Mouse (Mus musculus) midbrain, embryonic 14.5 days (tissue): ENCODE measurements around the gene Nck2. TPM values are rescaled to one million over a fixed set of nuclear protein-coding genes. Genes with fewer than 3 reads are reported as not detected.

Experiments
- ATAC-seq: fragments of 200-750 bp; cut with Nextera tagmentation; 2 replicates; pipeline ENCODE4 v1.8.0; 2017; ENCODE audit warnings: moderate number of reproducible peaks, moderate library complexity; ENCODE audit not compliant: low FRiP score, low TSS enrichment
- DNase-seq: peaks from one replicate; pipeline ENCODE4 v3.0.0-alpha.2; 2015
- H3K27ac ChIP-seq: fragments of 300-500 bp; sonication (generic); replicated peaks from 2 replicates; pipeline ENCODE4 v1.5.1; 2014; ENCODE audit warnings: mild to moderate bottlenecking, low read depth, low read length, moderate library complexity
- H3K27me3 ChIP-seq: fragments of 300-500 bp; sonication (generic); 2 replicates; pipeline ENCODE4 v1.6.1; 2014; ENCODE audit warnings: low read length, control low read depth, mixed read lengths; ENCODE audit not compliant: control insufficient read depth, insufficient read depth
- H3K36me3 ChIP-seq: fragments of 300-500 bp; sonication (generic); 2 replicates; pipeline ENCODE4 v1.6.1; 2014; ENCODE audit warnings: low read length, control low read depth; ENCODE audit not compliant: control insufficient read depth, insufficient read depth
- H3K4me1 ChIP-seq: fragments of 300-500 bp; sonication (generic); 2 replicates; pipeline ENCODE4 v1.6.1; 2014; ENCODE audit warnings: mild to moderate bottlenecking, antibody characterized with exemption, low read length, control low read depth; ENCODE audit not compliant: control insufficient read depth, insufficient read depth
- H3K4me2 ChIP-seq: fragments of 300-500 bp; sonication (generic); 2 replicates; pipeline ENCODE4 v1.6.1; 2014; ENCODE audit warnings: mild to moderate bottlenecking, low read length, moderate library complexity
- H3K4me3 ChIP-seq: fragments of 300-500 bp; sonication (generic); replicated peaks from 2 replicates; pipeline ENCODE4 v1.5.1; 2014; ENCODE audit warnings: low read depth, low read length
- H3K9ac ChIP-seq: fragments of 300-500 bp; sonication (generic); replicated peaks from 2 replicates; pipeline ENCODE4 v1.6.1; 2014; ENCODE audit warnings: mild to moderate bottlenecking, low read length, moderate library complexity
- H3K9me3 ChIP-seq: fragments of 300-500 bp; sonication (generic); 2 replicates; pipeline ENCODE4 v1.6.1; 2016; ENCODE audit warnings: low read length, control low read depth, mixed read lengths; ENCODE audit not compliant: control insufficient read depth
- WGBS: fragments of 180-500 bp; shearing (Covaris S2); extraction: QIAGEN DNeasy Blood & Tissue Kit; methylation state at CpG from one replicate; pipeline ENCODE4 v1.1.7; 2014; 5-methylcytosine and 5-hydroxymethylcytosine counted together
- polyA plus RNA-seq: library from polyadenylated mRNA; unstranded; fragments of >200 nt; fragmentation: Nextera tagmentation; extraction: Ambion mirVana; gene quantifications from 2 replicates; pipeline ENCODE4 v1.2.1, GENCODE M21; 2014

Gene Nck2
- polyA plus RNA-seq, 1 experiment from 2014 or later = 38.8 TPM

DNA sequence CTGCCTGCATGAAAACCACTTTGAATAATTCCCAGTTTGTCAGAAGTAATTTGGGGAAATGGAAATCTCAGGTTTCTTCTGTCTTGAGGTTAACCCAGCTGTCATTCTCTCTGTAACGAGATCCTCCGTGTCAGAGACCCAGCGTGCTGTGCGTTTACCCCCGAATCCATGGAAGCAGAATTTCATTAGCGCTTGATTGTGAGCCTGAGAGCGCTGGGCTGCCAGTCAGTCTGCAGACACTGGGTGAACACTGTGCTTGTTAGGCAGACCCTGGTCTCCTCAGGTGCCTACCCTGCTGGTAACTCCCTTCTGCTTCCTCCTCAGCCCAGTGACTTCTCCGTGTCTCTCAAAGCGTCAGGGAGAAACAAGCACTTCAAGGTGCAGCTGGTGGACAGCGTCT, 124.4 kb downstream of the Nck2 start:
- Histone ChIP-seq H3K27ac (peak overlapping the region; percentile 49; the same call in 1 of the 2 replicates), H3K9me3 (no peaks in the 10 kb centered on the region), H3K4me2 (no peak overlapping the region), H3K9ac (no peak overlapping the region), H3K36me3 (peaks cover 9% of the 10 kb centered on the region), H3K4me3 (no peak overlapping the region), H3K27me3 (no peaks in the 10 kb centered on the region), H3K4me1 (no peaks in the 10 kb centered on the region)
- WGBS = 56% methylated on average over 10 of the region's 10 CpGs
- DNase-seq (peak; percentile 43), ATAC-seq (no peak; the same call in 1 of the 2 replicates)

DNA sequence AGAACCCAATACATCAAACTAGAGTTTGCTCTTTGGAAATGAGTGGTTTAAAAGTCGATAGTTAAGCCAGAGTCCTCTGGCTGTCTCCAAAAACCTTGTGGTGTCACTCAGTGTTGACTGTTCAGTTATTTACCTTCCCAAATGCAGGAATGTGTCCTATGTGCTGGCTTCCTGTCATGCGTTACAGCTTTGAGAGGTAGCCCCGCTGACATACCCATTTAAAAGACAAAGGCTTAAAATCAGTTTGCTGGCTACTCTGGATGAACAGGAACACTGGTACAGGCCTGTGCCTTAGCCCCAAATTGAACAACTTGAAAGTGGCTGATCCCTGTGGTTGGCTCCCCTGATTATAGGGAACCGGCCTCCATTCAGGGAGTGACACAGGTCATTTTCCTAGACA, 126.7 kb downstream of the Nck2 start:
- H3K9me3 ChIP-seq = no peaks in the 10 kb centered on the region
- WGBS = 93% methylated on average over 4 of the region's 4 CpGs
- no peak for DNase-seq
- H3K9ac ChIP-seq = no peak overlapping the region
- H3K4me1 ChIP-seq = no peaks in the 10 kb centered on the region
- H3K27ac ChIP-seq = no peak overlapping the region
- ATAC-seq = no peak
- no peak overlapping the region for H3K4me2 ChIP-seq
- no peak overlapping the region for H3K4me3 ChIP-seq
- H3K36me3 ChIP-seq = peaks cover 9% of the 10 kb centered on the region
- H3K27me3 ChIP-seq = no peaks in the 10 kb centered on the region

DNA sequence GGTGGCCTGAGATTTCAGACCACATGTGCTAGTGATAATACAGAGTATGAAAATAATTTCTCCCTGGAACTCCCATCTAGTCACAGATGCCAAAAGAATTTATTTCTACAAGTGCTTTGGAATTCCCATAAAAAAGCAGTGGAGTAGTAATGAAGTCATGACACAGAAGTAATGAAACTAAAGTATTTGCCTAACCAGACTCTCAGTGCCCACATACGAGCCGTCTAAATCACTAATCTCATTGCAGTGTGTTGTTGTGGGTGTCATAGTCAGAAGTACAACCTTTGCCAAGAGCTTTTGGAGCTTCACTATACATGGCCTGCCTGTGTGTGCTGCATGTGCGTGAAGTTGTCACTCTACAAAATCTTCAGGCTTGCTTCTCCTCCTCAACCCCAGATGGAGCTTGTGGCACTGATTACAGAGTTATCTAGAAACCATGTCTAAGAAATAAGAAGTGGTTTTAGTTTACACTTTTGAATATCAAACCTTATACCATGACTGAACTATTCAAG, 130.5 kb downstream of the Nck2 start:
- H3K4me1 ChIP-seq = no peaks in the 10 kb centered on the region
- H3K36me3 ChIP-seq = peaks cover 6% of the 10 kb centered on the region
- WGBS = 84% methylated on average over 3 of the region's 3 CpGs
- H3K27me3 ChIP-seq = no peaks in the 10 kb centered on the region
- DNase-seq = no peak
- no peak overlapping the region for H3K27ac ChIP-seq
- no peak overlapping the region for H3K4me2 ChIP-seq
- no peak for ATAC-seq
- no peak overlapping the region for H3K9ac ChIP-seq
- no peak overlapping the region for H3K4me3 ChIP-seq
- H3K9me3 ChIP-seq = no peaks in the 10 kb centered on the region

- no peak for DNase-seq
- H3K9me3 ChIP-seq = no peaks in the 10 kb centered on the region
Measured at GRCm38 (mm10) chr1:43577371-43577770, 133.0 kb downstream of the Nck2 start.

DNA sequence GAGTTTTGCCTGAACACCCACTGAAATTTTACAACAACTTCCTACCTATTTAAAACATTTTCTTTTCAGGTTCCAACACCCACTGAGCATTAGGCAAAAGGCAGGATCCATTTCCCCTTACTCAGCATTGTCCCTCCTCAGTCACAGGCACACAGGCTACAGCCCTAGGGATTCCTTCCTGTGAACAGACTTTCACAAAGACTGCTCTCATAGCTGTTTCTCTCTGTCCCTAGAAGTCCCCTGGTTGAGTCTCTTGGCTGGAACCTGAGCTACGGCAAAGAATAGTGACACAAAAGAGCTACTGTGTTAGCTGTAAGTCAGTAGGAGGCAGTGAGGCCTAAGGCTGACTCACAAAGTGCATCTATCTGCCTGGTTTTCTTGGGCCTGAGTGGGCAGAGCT, 139.2 kb downstream of the Nck2 start:
- Histone ChIP-seq H3K4me2 (no peak overlapping the region), H3K27me3 (no peaks in the 10 kb centered on the region), H3K9me3 (no peaks in the 10 kb centered on the region), H3K4me3 (no peak overlapping the region), H3K36me3 (no peaks in the 10 kb centered on the region), H3K4me1 (no peaks in the 10 kb centered on the region), H3K9ac (no peak overlapping the region), H3K27ac (no peak overlapping the region)
- DNase-seq = no peak
- 72% methylated on average over 1 of the region's 1 CpGs for whole genome bisulfite sequencing
- ATAC-seq = no peak

More at GRCm38 (mm10) chr1:43577371-43577770, 133.0 kb downstream of the Nck2 start:
- no peak for ATAC-seq
- H3K36me3 ChIP-seq = no peaks in the 10 kb centered on the region
- H3K9ac ChIP-seq = no peak overlapping the region
- 91% methylated on average over 3 of the region's 3 CpGs for WGBS
- H3K27ac ChIP-seq = no peak overlapping the region
- H3K27me3 ChIP-seq = no peaks in the 10 kb centered on the region
- H3K4me3 ChIP-seq = no peak overlapping the region
- no peak overlapping the region for H3K4me2 ChIP-seq
- H3K4me1 ChIP-seq = no peaks in the 10 kb centered on the region

DNA sequence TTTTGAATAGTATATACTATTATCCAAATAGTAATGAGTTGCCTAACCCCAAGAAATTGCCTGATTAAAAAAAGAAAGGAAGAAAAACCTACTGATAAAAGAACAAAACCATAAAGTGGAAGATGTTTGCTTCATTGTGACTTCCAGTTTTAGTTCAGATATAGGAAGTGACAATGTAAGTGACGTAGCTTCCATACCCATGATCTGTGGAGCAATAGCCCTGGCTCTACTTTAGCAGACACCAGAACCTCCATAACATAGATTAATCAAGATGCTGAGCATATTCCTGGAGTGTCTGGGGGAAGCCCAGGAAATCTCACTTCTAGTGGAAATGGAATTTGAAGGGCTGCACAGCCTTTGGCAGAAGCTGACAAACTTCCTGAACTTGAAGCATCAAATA, 144.6 kb downstream of the Nck2 start:
- H3K9me3 ChIP-seq = no peaks in the 10 kb centered on the region
- H3K4me3 ChIP-seq = no peak overlapping the region
- H3K27me3 ChIP-seq = no peaks in the 10 kb centered on the region
- H3K4me1 ChIP-seq = no peaks in the 10 kb centered on the region
- no peak overlapping the region for H3K4me2 ChIP-seq
- H3K27ac ChIP-seq = no peak overlapping the region
- H3K9ac ChIP-seq = no peak overlapping the region
- DNase-seq = no peak
- WGBS = 91% methylated on average over 1 of the region's 1 CpGs
- ATAC-seq = no peak
- H3K36me3 ChIP-seq = no peaks in the 10 kb centered on the region

GRCm38 (mm10) chr1:43589910-43590309, 145.5 kb downstream of the Nck2 start:
- 61% methylated on average over 2 of the region's 2 CpGs for WGBS
- Histone ChIP-seq H3K4me3 (no peak overlapping the region), H3K4me2 (no peak overlapping the region), H3K9ac (no peak overlapping the region), H3K9me3 (no peaks in the 10 kb centered on the region), H3K4me1 (no peaks in the 10 kb centered on the region), H3K36me3 (no peaks in the 10 kb centered on the region), H3K27me3 (no peaks in the 10 kb centered on the region), H3K27ac (no peak overlapping the region)
- no peak for ATAC-seq
- no peak for DNase-seq

- H3K4me1 ChIP-seq = no peaks in the 10 kb centered on the region
- 77% methylated on average over 1 of the region's 1 CpGs for WGBS
- H3K4me2 ChIP-seq = no peak overlapping the region
- no peak overlapping the region for H3K4me3 ChIP-seq
- H3K36me3 ChIP-seq = no peaks in the 10 kb centered on the region
- H3K27ac ChIP-seq = no peak overlapping the region
- H3K27me3 ChIP-seq = no peaks in the 10 kb centered on the region
- H3K9ac ChIP-seq = no peak overlapping the region
- H3K9me3 ChIP-seq = no peaks in the 10 kb centered on the region
- ATAC-seq (no peak), DNase-seq (no peak)
Measured at GRCm38 (mm10) chr1:43590727-43591126, 146.3 kb downstream of the Nck2 start.

- no peak overlapping the region for H3K27ac ChIP-seq
- 86% methylated on average over 3 of the region's 3 CpGs for WGBS
Measured at GRCm38 (mm10) chr1:43593069-43593468, 148.7 kb downstream of the Nck2 start.

More at GRCm38 (mm10) chr1:43593069-43593468, 148.7 kb downstream of the Nck2 start:
- H3K9ac ChIP-seq = no peak overlapping the region
- H3K36me3 ChIP-seq = no peaks in the 10 kb centered on the region
- ATAC-seq (no peak), DNase-seq (no peak)
- H3K27me3 ChIP-seq = no peaks in the 10 kb centered on the region
- H3K4me2 ChIP-seq = no peak overlapping the region
- H3K4me3 ChIP-seq = no peak overlapping the region
- H3K4me1 ChIP-seq = no peaks in the 10 kb centered on the region
- H3K9me3 ChIP-seq = no peaks in the 10 kb centered on the region
